Mouse (Mus musculus) limb, embryonic 15.5 days (tissue): ENCODE data around the gene Clec10a. TPM values are rescaled to one million over a fixed set of nuclear protein-coding genes. Genes with fewer than 3 reads are reported as not detected.

ENCODE experiments used
- ATAC-seq: fragments of 200-750 bp; cut with Nextera tagmentation; 2 replicates; pipeline ENCODE4 v1.8.0; 2017; ENCODE audit warnings: low read depth, moderate TSS enrichment; ENCODE audit not compliant: insufficient number of reproducible peaks, low FRiP score, low TSS enrichment
- H3K27ac ChIP-seq: fragments of 300-500 bp; sonication (generic); 2 replicates; pipeline ENCODE4 v1.5.1; 2015; ENCODE audit warnings: moderate library complexity, mild to moderate bottlenecking, inconsistent platforms
- H3K27me3 ChIP-seq: fragments of 300-500 bp; sonication (generic); 2 replicates; pipeline ENCODE4 v1.6.1; 2015; ENCODE audit warnings: inconsistent platforms
- H3K36me3 ChIP-seq: fragments of 300-500 bp; sonication (generic); 2 replicates; pipeline ENCODE4 v1.6.1; 2015; ENCODE audit warnings: inconsistent platforms
- H3K4me1 ChIP-seq: fragments of 300-500 bp; sonication (generic); 2 replicates; pipeline ENCODE4 v1.6.1; 2015; ENCODE audit warnings: inconsistent platforms
- H3K4me2 ChIP-seq: fragments of 300-500 bp; sonication (generic); 2 replicates; pipeline ENCODE4 v1.6.1; 2015; ENCODE audit warnings: mild to moderate bottlenecking, inconsistent platforms
- H3K4me3 ChIP-seq: fragments of 300-500 bp; sonication (generic); 2 replicates; pipeline ENCODE4 v1.5.1; 2015; ENCODE audit warnings: mild to moderate bottlenecking, inconsistent platforms
- H3K9ac ChIP-seq: fragments of 300-500 bp; sonication (generic); 2 replicates; pipeline ENCODE4 v1.6.1; 2015; ENCODE audit warnings: inconsistent platforms
- H3K9me3 ChIP-seq: fragments of 300-500 bp; sonication (generic); 2 replicates; pipeline ENCODE4 v1.6.1; 2016; ENCODE audit warnings: inconsistent platforms
- WGBS: fragments of 180-500 bp; shearing (Covaris S2); methylation state at CpG from one replicate; pipeline ENCODE4 v1.1.7; 2015; 5-methylcytosine and 5-hydroxymethylcytosine counted together
- polyA plus RNA-seq: library from polyadenylated mRNA; unstranded; fragments of >200 nt; fragmentation: Nextera tagmentation; extraction: Ambion mirVana; gene quantifications from 2 replicates; pipeline ENCODE4 v1.2.1, GENCODE M21; 2015

Clec10a gene
- polyA plus RNA-seq, 1 experiment from 2014 or later = 1.8 TPM

GRCm38 (mm10) chr11:70189319-70190134 is 33.5 kb downstream of the Clec10a start:
- H3K9me3 ChIP-seq = no peaks in the 10 kb centered on the region
- H3K27me3 ChIP-seq = no peaks in the 10 kb centered on the region
- H3K27ac ChIP-seq = no peak overlapping the region
- no peak for ATAC-seq
- no peaks in the 10 kb centered on the region for H3K36me3 ChIP-seq
- H3K4me3 ChIP-seq = no peak overlapping the region
- H3K4me2 ChIP-seq = no peak overlapping the region
- H3K4me1 ChIP-seq = peaks cover 3% of the 10 kb centered on the region; the same call in 1 of the 2 replicates
- 82% methylated on average over 28 of the region's 28 CpGs for WGBS
- H3K9ac ChIP-seq = no peak overlapping the region

DNA sequence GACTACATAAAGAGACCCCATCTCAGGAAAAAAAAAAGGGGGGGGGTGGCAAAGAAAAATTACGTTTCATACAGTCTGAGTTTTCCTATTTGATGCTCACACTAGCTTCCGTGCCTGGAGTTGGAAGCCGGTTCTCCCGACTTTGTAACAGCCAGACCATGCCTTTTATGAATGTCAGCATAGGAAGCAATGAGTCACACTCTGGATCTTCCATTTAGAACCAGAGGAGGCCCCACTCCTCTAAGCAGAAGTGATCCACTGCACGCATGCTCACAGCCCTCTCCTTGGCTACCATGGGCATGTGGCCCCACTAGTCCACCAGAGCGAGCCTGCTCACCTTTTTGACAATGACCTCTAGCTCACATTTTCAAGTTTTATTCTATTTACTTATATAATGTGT is 35.2 kb downstream of the Clec10a start:
- H3K27ac ChIP-seq = no peak overlapping the region
- H3K9me3 ChIP-seq = no peaks in the 10 kb centered on the region
- peaks cover 3% of the 10 kb centered on the region; the same call in 1 of the 2 replicates for H3K4me1 ChIP-seq
- H3K27me3 ChIP-seq = no peaks in the 10 kb centered on the region
- WGBS = 69% methylated on average over 6 of the region's 6 CpGs
- no peak overlapping the region for H3K4me2 ChIP-seq
- no peak overlapping the region for H3K4me3 ChIP-seq
- ATAC-seq = no peak
- no peak overlapping the region for H3K9ac ChIP-seq
- H3K36me3 ChIP-seq = no peaks in the 10 kb centered on the region

- Histone ChIP-seq H3K9me3 (no peaks in the 10 kb centered on the region), H3K27me3 (no peaks in the 10 kb centered on the region), H3K4me3 (no peak overlapping the region), H3K27ac (no peak overlapping the region), H3K4me1 (no peaks in the 10 kb centered on the region), H3K36me3 (no peaks in the 10 kb centered on the region), H3K9ac (no peak overlapping the region), H3K4me2 (no peak overlapping the region)
- WGBS = 58% methylated on average over 4 of the region's 4 CpGs
- no peak for ATAC-seq
These were observed 36.2 kb downstream of the Clec10a start for GRCm38 (mm10) chr11:70192157-70192556.

- no peaks in the 10 kb centered on the region for H3K9me3 ChIP-seq
- no peak overlapping the region for H3K4me3 ChIP-seq
- 45% methylated on average over 11 of the region's 11 CpGs for WGBS
- no peaks in the 10 kb centered on the region for H3K27me3 ChIP-seq
- no peak overlapping the region for H3K27ac ChIP-seq
- no peak for ATAC-seq
- H3K4me2 ChIP-seq = no peak overlapping the region
- no peaks in the 10 kb centered on the region for H3K36me3 ChIP-seq
- H3K9ac ChIP-seq = no peak overlapping the region
- no peaks in the 10 kb centered on the region for H3K4me1 ChIP-seq
These were observed 37.6 kb downstream of the Clec10a start for GRCm38 (mm10) chr11:70193354-70194285.

DNA sequence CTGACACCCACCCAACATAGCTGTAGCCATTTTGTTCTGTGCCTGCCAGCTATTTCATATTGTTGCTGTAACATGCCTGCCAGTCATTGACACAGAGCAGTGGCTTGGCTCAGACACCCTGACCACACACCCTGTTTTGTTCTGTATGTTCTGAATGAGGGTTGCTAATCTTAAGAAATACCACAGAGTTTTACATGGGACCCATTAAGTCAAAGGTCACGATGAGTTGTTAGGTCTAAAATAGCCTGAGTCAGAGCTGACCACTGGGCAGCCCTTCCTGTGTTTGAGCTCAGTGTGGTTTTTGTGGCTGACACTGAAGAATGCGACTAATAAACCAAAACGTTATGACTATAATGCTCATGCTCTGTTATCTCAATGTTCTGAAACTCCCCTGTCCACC is 42.3 kb downstream of the Clec10a start:
- H3K4me2 ChIP-seq = no peak overlapping the region
- no peak overlapping the region for H3K4me3 ChIP-seq
- H3K27me3 ChIP-seq = no peaks in the 10 kb centered on the region
- no peaks in the 10 kb centered on the region for H3K4me1 ChIP-seq
- WGBS = 83% methylated on average over 3 of the region's 3 CpGs
- H3K9me3 ChIP-seq = no peaks in the 10 kb centered on the region
- H3K9ac ChIP-seq = no peak overlapping the region
- no peak for ATAC-seq
- no peaks in the 10 kb centered on the region for H3K36me3 ChIP-seq
- no peak overlapping the region for H3K27ac ChIP-seq

GRCm38 (mm10) chr11:70199107-70199506 is 43.1 kb downstream of the Clec10a start:
- Histone ChIP-seq H3K4me3 (no peak overlapping the region), H3K27me3 (no peaks in the 10 kb centered on the region), H3K27ac (no peak overlapping the region), H3K4me2 (no peak overlapping the region), H3K36me3 (no peaks in the 10 kb centered on the region), H3K9me3 (no peaks in the 10 kb centered on the region), H3K4me1 (no peaks in the 10 kb centered on the region), H3K9ac (no peak overlapping the region)
- WGBS = 81% methylated on average over 8 of the region's 8 CpGs
- ATAC-seq = no peak

- no peak for ATAC-seq
- H3K36me3 ChIP-seq = no peaks in the 10 kb centered on the region
- no peaks in the 10 kb centered on the region for H3K27me3 ChIP-seq
- no peak overlapping the region for H3K9ac ChIP-seq
- WGBS = 81% methylated on average over 5 of the region's 5 CpGs
- no peaks in the 10 kb centered on the region for H3K9me3 ChIP-seq
- H3K4me2 ChIP-seq = no peak overlapping the region
- H3K4me3 ChIP-seq = no peak overlapping the region
- no peaks in the 10 kb centered on the region; the same call in 1 of the 2 replicates for H3K4me1 ChIP-seq
- no peak overlapping the region for H3K27ac ChIP-seq
These were observed 44.1 kb downstream of the Clec10a start for GRCm38 (mm10) chr11:70200036-70200608.

DNA sequence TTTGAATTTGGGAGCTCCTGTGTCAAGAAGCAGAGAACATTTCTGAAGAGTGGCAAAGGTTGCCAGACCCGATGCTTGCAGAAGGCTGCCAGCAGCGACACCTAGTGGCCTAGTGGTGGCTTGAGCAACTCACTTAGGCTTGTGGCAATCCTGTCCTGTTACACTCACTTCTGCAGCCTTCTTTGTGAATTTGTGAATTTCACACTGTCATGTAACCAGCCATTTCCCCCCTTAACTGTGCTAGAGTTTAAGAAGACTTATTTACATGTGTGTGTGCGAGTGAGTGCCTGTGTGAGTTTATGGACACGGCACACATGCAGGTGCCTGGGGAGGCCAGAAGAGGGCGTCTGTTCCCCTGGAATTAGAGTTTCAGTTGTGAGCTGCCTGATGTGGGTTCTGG is 45.7 kb downstream of the Clec10a start:
- Histone ChIP-seq H3K4me1 (no peaks in the 10 kb centered on the region; the same call in 1 of the 2 replicates), H3K36me3 (no peaks in the 10 kb centered on the region), H3K27ac (no peak overlapping the region), H3K4me3 (no peak overlapping the region), H3K9me3 (no peaks in the 10 kb centered on the region), H3K4me2 (no peak overlapping the region), H3K27me3 (no peaks in the 10 kb centered on the region), H3K9ac (no peak overlapping the region)
- WGBS = 31% methylated on average over 5 of the region's 5 CpGs
- no peak for ATAC-seq

DNA sequence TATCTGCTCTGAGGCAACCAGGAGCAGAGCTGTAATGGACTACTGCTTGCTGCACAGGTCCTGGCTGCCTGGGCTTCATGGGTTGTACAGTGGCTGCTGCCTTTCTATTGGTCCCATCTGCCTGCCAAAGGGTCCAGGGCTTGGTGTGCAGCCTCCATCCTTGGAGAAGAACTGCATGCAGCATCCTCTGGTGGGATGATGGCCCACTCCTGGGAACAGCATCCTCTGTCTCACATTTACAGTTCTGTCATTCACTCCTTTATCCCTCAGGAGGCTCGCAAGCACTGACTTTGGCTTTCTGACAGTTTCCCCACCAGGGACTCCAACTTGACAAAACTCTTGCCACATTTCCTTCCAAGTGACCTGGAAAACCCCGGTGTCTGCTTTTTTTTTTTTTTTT is 50.8 kb downstream of the Clec10a start:
- no peak for ATAC-seq
- H3K4me3 ChIP-seq = no peak overlapping the region
- WGBS = 78% methylated on average over 2 of the region's 2 CpGs
- H3K9me3 ChIP-seq = no peaks in the 10 kb centered on the region
- no peak overlapping the region for H3K4me2 ChIP-seq
- no peak overlapping the region for H3K9ac ChIP-seq
- no peaks in the 10 kb centered on the region for H3K27me3 ChIP-seq
- H3K36me3 ChIP-seq = no peaks in the 10 kb centered on the region
- H3K4me1 ChIP-seq = no peaks in the 10 kb centered on the region; the same call in 1 of the 2 replicates
- no peak overlapping the region for H3K27ac ChIP-seq

GRCm38 (mm10) chr11:70207283-70207682 is 51.3 kb downstream of the Clec10a start:
- no peak for ATAC-seq
- H3K36me3 ChIP-seq = no peaks in the 10 kb centered on the region
- no peak overlapping the region for H3K27ac ChIP-seq
- peaks cover 4% of the 10 kb centered on the region; the same call in 1 of the 2 replicates for H3K27me3 ChIP-seq
- no peaks in the 10 kb centered on the region for H3K9me3 ChIP-seq
- 78% methylated on average over 7 of the region's 7 CpGs for WGBS
- H3K9ac ChIP-seq = no peak overlapping the region
- no peak overlapping the region for H3K4me2 ChIP-seq
- H3K4me3 ChIP-seq = no peak overlapping the region
- H3K4me1 ChIP-seq = no peaks in the 10 kb centered on the region; the same call in 1 of the 2 replicates

DNA sequence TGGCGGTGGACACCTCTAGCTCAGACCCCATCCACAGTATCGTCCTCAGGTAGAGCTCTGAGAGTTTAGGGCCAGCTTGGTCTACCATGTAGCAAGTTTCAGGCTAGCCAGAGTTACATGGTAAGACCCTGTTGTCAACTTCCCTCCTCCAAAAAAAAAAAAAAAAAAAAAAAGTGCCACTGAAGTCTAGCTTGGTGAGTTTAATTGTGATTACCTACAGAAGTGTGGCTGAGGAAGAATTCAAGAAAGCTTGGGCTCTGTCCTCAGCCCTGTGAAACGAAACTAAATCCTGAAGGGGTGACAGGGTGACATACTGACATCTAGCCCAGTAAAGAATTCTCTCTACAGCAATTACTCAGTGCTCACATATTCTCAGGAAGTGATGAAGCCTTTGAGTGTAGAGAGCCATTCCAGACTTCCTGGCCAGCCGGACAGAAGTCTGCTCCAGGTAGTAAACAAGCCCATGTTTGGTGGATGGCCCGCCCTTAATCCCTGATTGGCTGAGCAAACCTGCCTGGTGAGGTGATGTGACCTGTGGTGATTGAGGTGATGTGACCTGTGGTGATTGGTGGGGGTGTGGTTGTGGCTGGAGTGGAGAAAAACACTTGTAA is 52.9 kb downstream of the Clec10a start:
- 69% methylated on average over 5 of the region's 5 CpGs for WGBS

More for the DNA sequence above, 52.9 kb downstream of the Clec10a start:
- no peaks in the 10 kb centered on the region for H3K9me3 ChIP-seq
- H3K27me3 ChIP-seq = peaks cover 17% of the 10 kb centered on the region
- no peak overlapping the region for H3K4me2 ChIP-seq
- no peak for ATAC-seq
- peaks cover 3% of the 10 kb centered on the region for H3K4me1 ChIP-seq
- H3K27ac ChIP-seq = no peak overlapping the region
- H3K36me3 ChIP-seq = no peaks in the 10 kb centered on the region
- H3K4me3 ChIP-seq = no peak overlapping the region
- H3K9ac ChIP-seq = no peak overlapping the region
